Mouse (Mus musculus): Measurements from ENCODE around the gene 1700016C15Rik. TPM values are rescaled to one million over a fixed set of nuclear protein-coding genes. Genes with fewer than 3 reads are reported as not detected.

1700016C15Rik gene
- polyA plus RNA-seq, 1 experiment from 2014 or later, result not detected

- ATAC-seq (ENCODE audit: low read depth), result no peak
- Histone ChIP-seq H3K4me1 (ENCODE audit: control insufficient read depth, insufficient read depth, low read length) (no peaks in the 10 kb centered on the region), H3K4me2 (ENCODE audit: low read depth, low read length) (no peak overlapping the region), H3K27ac (ENCODE audit: low read depth, low read length) (no peak overlapping the region), H3K9me3 (ENCODE audit: control insufficient read depth, low read length) (no peaks in the 10 kb centered on the region), H3K4me3 (ENCODE audit: low read depth, low read length) (no peak overlapping the region), H3K27me3 (ENCODE audit: control insufficient read depth, insufficient read depth, low read length) (no peaks in the 10 kb centered on the region), H3K36me3 (ENCODE audit: control insufficient read depth, insufficient read depth, low read length) (no peaks in the 10 kb centered on the region), H3K9ac (replicated peaks; ENCODE audit: low read depth, low read length) (no peak overlapping the region)
- 87% methylated on average over 5 of the region's 5 CpGs for WGBS
Observed at GRCm38 (mm10) chr1:177757249-177757648, 27.6 kb downstream of the 1700016C15Rik start.

- H3K9ac ChIP-seq (replicated peaks; ENCODE audit: low read depth, low read length), result no peak overlapping the region
- no peak overlapping the region for H3K4me3 ChIP-seq (ENCODE audit: low read depth, low read length)
- H3K27me3 ChIP-seq (ENCODE audit: control insufficient read depth, insufficient read depth, low read length), result no peaks in the 10 kb centered on the region
- H3K36me3 ChIP-seq (ENCODE audit: control insufficient read depth, insufficient read depth, low read length), result peaks cover 15% of the 10 kb centered on the region; the same call in 1 of the 2 replicates
- H3K4me1 ChIP-seq (ENCODE audit: control insufficient read depth, insufficient read depth, low read length), result no peaks in the 10 kb centered on the region
- no peak for ATAC-seq (ENCODE audit: low read depth)
- no peaks in the 10 kb centered on the region for H3K9me3 ChIP-seq (ENCODE audit: control insufficient read depth, low read length)
- H3K4me2 ChIP-seq (ENCODE audit: low read depth, low read length), result no peak overlapping the region
- no peak overlapping the region for H3K27ac ChIP-seq (ENCODE audit: low read depth, low read length)
Observed at GRCm38 (mm10) chr1:177768931-177769330, 39.3 kb downstream of the 1700016C15Rik start.

GRCm38 (mm10) chr1:177777397-177777796 lies 47.8 kb downstream of the 1700016C15Rik start:
- Histone ChIP-seq H3K4me2 (ENCODE audit: low read depth, low read length) (no peak overlapping the region), H3K4me1 (ENCODE audit: control insufficient read depth, insufficient read depth, low read length) (no peaks in the 10 kb centered on the region), H3K9me3 (ENCODE audit: control insufficient read depth, low read length) (no peaks in the 10 kb centered on the region), H3K4me3 (ENCODE audit: low read depth, low read length) (no peak overlapping the region), H3K27ac (ENCODE audit: low read depth, low read length) (no peak overlapping the region), H3K36me3 (ENCODE audit: control insufficient read depth, insufficient read depth, low read length) (peaks cover 16% of the 10 kb centered on the region), H3K9ac (replicated peaks; ENCODE audit: low read depth, low read length) (no peak overlapping the region), H3K27me3 (ENCODE audit: control insufficient read depth, insufficient read depth, low read length) (no peaks in the 10 kb centered on the region)
- 91% methylated on average over 2 of the region's 2 CpGs for WGBS
- no peak for ATAC-seq (ENCODE audit: low read depth)

GRCm38 (mm10) chr1:177792835-177793234 lies 63.2 kb downstream of the 1700016C15Rik start:
- Histone ChIP-seq H3K9ac (replicated peaks; ENCODE audit: low read depth, low read length) (no peak overlapping the region), H3K4me2 (ENCODE audit: low read depth, low read length) (no peak overlapping the region), H3K36me3 (ENCODE audit: control insufficient read depth, insufficient read depth, low read length) (no peaks in the 10 kb centered on the region), H3K4me3 (ENCODE audit: low read depth, low read length) (no peak overlapping the region), H3K9me3 (ENCODE audit: control insufficient read depth, low read length) (no peaks in the 10 kb centered on the region), H3K27me3 (ENCODE audit: control insufficient read depth, insufficient read depth, low read length) (no peaks in the 10 kb centered on the region), H3K4me1 (ENCODE audit: control insufficient read depth, insufficient read depth, low read length) (peaks cover 14% of the 10 kb centered on the region; the same call in 1 of the 2 replicates), H3K27ac (ENCODE audit: low read depth, low read length) (no peak overlapping the region)
- ATAC-seq (ENCODE audit: low read depth), result no peak
- 90% methylated on average over 3 of the region's 3 CpGs for WGBS

DNA sequence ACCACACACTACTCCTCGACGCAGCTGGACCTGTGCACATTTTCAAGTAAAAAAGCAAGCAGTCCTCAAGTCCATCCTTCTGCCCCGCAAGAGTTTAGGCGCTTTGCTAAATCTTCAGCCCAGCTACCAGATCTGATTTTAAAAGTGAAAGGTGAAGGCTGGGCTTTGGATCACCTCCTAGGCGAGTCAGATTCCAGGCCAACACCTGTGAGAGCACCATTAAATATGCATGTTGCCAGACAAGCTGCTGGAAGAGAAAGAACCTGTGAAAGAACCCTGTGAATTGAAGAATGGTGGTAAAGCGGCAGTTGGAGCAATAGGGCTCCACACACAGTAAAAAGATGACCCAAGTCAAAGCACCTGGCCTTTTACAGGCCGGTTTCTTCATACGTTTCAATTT lies 65.3 kb downstream of the 1700016C15Rik start:
- peak overlapping the region; percentile 90 for H3K4me3 ChIP-seq (ENCODE audit: low read depth, low read length)
- H3K27me3 ChIP-seq (ENCODE audit: control insufficient read depth, insufficient read depth, low read length), result no peaks in the 10 kb centered on the region
- WGBS, result 8% methylated on average over 8 of the region's 8 CpGs
- H3K4me1 ChIP-seq (ENCODE audit: control insufficient read depth, insufficient read depth, low read length), result peaks cover 14% of the 10 kb centered on the region; the same call in 1 of the 2 replicates
- no peak overlapping the region for H3K27ac ChIP-seq (ENCODE audit: low read depth, low read length)
- H3K36me3 ChIP-seq (ENCODE audit: control insufficient read depth, insufficient read depth, low read length), result no peaks in the 10 kb centered on the region
- peak overlapping the region; percentile 51 for H3K4me2 ChIP-seq (ENCODE audit: low read depth, low read length)
- H3K9me3 ChIP-seq (ENCODE audit: control insufficient read depth, low read length), result no peaks in the 10 kb centered on the region
- no peak for ATAC-seq (ENCODE audit: low read depth)
- H3K9ac ChIP-seq (replicated peaks; ENCODE audit: low read depth, low read length), result peak overlapping the region; percentile 32; the same call in 1 of the 2 replicates

DNA sequence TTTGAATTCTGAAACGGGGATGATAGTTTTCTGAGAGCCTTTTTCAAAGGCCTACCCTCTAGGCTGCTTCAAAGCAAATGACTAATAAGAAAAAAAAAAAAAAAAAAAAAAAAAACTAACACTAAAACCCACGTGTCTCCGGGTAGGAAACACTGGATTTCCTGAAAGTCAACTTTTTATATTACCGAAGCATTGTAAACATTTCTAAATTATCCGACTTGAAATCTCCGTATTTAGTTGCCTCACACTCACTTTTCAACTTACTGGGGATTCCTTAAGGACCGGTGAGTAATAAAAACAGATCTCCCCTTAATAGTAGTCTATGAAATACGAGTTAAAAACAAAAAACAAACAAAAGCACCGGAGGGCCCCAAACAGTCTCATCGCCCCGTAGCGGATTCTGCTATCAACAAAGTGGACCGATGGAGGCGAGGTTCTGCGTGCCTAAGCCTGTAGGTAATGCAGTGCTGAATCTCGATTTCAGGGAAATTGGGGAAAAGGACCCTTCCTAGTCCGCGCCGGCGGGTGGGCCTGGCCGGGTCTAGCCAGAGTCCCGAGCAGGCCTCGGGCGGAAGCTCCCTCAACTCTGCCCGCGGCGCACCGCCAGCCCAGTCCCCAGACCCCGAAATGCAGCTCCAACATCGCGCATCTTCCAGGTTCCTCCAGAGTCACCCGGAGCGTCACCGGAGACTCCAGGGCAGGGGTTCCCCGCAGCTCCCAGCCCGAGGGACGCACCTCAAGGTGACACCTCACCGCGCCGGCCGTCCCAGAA lies 66.0 kb downstream of the 1700016C15Rik start:
- under 1% methylated on average over 39 of the region's 41 CpGs for WGBS
- Histone ChIP-seq H3K4me3 (ENCODE audit: low read depth, low read length) (peak overlapping the region; percentile 90), H3K27me3 (ENCODE audit: control insufficient read depth, insufficient read depth, low read length) (no peaks in the 10 kb centered on the region), H3K4me2 (ENCODE audit: low read depth, low read length) (peak overlapping the region; percentile 51), H3K36me3 (ENCODE audit: control insufficient read depth, insufficient read depth, low read length) (no peaks in the 10 kb centered on the region), H3K4me1 (ENCODE audit: control insufficient read depth, insufficient read depth, low read length) (peaks cover 14% of the 10 kb centered on the region; the same call in 1 of the 2 replicates), H3K9ac (replicated peaks; ENCODE audit: low read depth, low read length) (peak overlapping the region; percentile 81), H3K9me3 (ENCODE audit: control insufficient read depth, low read length) (no peaks in the 10 kb centered on the region), H3K27ac (ENCODE audit: low read depth, low read length) (peak overlapping the region; percentile 83)
- ATAC-seq (ENCODE audit: low read depth), result peak; percentile 56

GRCm38 (mm10) chr1:177796193-177796939 lies 66.8 kb downstream of the 1700016C15Rik start, which contains the start of gene Adss:
Gene Adss, minus strand, starts transcription at chr1:177796511.
- ATAC-seq (ENCODE audit: low read depth), result peak; percentile 99
- Histone ChIP-seq H3K36me3 (ENCODE audit: control insufficient read depth, insufficient read depth, low read length) (no peaks in the 10 kb centered on the region), H3K27ac (ENCODE audit: low read depth, low read length) (peak within 1 kb of the TSS; percentile 83), H3K4me1 (ENCODE audit: control insufficient read depth, insufficient read depth, low read length) (peaks cover 14% of the 10 kb centered on the region; the same call in 1 of the 2 replicates), H3K4me2 (ENCODE audit: low read depth, low read length) (peak within 1 kb of the TSS; percentile 51), H3K9me3 (ENCODE audit: control insufficient read depth, low read length) (no peaks in the 10 kb centered on the region), H3K4me3 (ENCODE audit: low read depth, low read length) (peak within 1 kb of the TSS; percentile 90), H3K27me3 (ENCODE audit: control insufficient read depth, insufficient read depth, low read length) (no peaks in the 10 kb centered on the region), H3K9ac (replicated peaks; ENCODE audit: low read depth, low read length) (peak within 1 kb of the TSS; percentile 81)
- under 1% methylated on average over 48 of the region's 64 CpGs for WGBS

DNA sequence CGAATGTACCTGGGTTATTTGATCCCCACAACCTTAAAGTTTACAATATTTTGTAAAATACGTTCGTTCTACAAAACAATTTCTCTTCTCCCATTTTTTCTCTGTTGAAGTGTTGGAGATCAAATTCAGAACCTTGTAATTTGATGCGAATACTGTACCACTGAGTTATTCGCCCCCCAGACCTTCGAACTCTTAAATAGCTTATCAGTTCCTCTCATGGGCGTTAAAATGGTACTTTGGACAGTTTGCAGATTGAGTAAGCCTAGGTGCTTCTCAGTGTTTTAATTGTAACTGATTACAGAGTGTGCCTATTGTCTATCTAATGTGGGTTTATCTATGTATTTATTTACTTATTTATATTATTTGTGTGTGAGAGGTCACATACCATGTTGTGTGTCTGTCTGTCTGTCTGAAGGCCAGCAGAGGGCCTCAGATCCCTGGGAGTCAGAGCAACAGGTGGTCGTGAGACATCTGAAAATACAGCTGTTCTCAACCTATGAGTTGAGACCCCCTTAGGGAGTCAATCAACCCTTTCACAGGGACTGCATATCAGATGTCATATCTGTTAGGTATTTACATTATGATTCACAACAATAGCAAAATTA lies 67.6 kb downstream of the 1700016C15Rik start:
- no peak overlapping the region for H3K9ac ChIP-seq (replicated peaks; ENCODE audit: low read depth, low read length)
- 76% methylated on average over 8 of the region's 8 CpGs for WGBS
- no peak overlapping the region for H3K4me2 ChIP-seq (ENCODE audit: low read depth, low read length)
- H3K27me3 ChIP-seq (ENCODE audit: control insufficient read depth, insufficient read depth, low read length), result no peaks in the 10 kb centered on the region
- peaks cover 14% of the 10 kb centered on the region; the same call in 1 of the 2 replicates for H3K4me1 ChIP-seq (ENCODE audit: control insufficient read depth, insufficient read depth, low read length)
- no peak overlapping the region for H3K27ac ChIP-seq (ENCODE audit: low read depth, low read length)
- no peaks in the 10 kb centered on the region for H3K36me3 ChIP-seq (ENCODE audit: control insufficient read depth, insufficient read depth, low read length)
- H3K9me3 ChIP-seq (ENCODE audit: control insufficient read depth, low read length), result no peaks in the 10 kb centered on the region
- ATAC-seq (ENCODE audit: low read depth), result no peak
- no peak overlapping the region for H3K4me3 ChIP-seq (ENCODE audit: low read depth, low read length)
